Mouse (Mus musculus): ENCODE data around the gene Grm7.

Gene Grm7

GRCm38 (mm10) chr6:111368111-111368510 lies 722.7 kb downstream of the Grm7 start:
- in situ Hi-C loops (cut with MseI, MboI) = no loop called here

DNA sequence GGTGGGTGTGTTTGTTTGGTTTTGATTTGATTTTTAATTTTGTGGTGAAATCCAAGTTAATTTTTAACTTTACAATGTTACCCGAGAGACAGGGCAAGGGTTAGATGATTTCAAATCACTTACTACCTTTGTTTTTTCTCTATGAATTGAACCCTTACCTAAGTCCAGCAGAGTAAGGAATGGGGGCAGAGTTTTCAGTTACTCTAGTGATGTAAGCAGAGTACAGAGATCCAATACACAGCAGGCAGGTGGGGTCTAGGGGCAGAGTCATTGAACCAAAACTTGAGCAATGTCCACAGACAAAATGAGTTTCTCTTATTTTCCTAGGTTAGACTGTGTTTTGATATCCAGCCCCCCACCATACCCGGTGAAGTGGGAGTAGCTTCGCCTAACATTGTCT lies 723.2 kb downstream of the Grm7 start:
- in situ Hi-C loops (cut with MseI, MboI) = no loop called here

GRCm38 (mm10) chr6:111369013-111369412 lies 723.6 kb downstream of the Grm7 start:
- in situ Hi-C loops (cut with MseI, MboI) = no loop called here

DNA sequence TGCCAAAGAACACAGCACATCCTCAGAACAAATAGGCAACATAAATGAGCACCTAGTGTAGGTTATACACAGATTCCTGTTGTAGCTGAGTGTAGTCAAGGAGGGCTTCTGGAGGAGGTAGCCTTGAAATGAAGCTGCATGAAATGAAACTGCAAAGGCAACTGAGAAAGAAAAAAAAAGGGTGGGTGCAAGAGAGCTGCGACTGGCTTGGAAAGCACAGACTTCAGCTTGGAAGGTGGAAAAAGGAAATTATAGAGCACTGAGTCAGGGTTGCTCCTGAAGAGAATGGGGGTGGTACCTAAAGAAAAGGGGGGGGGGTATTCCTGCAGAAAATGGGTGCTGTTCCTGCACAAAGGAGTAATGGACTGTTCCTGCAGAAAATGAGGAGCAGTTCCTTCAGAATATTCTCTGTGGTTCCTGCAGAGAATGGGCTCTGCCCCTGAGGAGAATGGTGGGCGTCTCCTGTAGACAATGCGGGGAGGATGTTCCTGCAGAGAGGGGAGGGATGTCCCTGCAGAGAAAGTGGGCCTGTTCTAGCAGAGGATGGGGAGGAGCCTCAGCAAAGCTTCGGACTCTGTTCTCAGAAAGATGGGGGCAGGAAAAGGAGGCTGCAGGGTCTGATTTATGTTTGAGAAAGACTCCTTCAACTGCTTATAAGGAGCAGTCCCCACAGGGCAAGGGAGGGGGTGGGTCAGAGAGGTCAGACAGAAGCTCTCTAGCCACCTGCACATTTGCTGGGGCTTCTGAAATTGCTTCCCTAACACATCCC lies 726.4 kb downstream of the Grm7 start:
- in situ Hi-C loops (cut with MseI, MboI) = no loop called here

- in situ Hi-C loops (cut with MseI, MboI) = no loop called here
Observed at GRCm38 (mm10) chr6:111372626-111373380, 727.4 kb downstream of the Grm7 start.

- in situ Hi-C loops (cut with MseI, MboI) = no loop called here
Observed at GRCm38 (mm10) chr6:111380710-111381109, 735.3 kb downstream of the Grm7 start.

GRCm38 (mm10) chr6:111408750-111409149 lies 763.4 kb downstream of the Grm7 start:
- in situ Hi-C loops (cut with MseI, MboI) = no loop called here

- in situ Hi-C loops (cut with MseI, MboI) = no loop called here
Observed at GRCm38 (mm10) chr6:111424737-111425136, 779.4 kb downstream of the Grm7 start.

GRCm38 (mm10) chr6:111446228-111446627 lies 800.8 kb downstream of the Grm7 start:
- in situ Hi-C loops (cut with MseI, MboI) = no loop called here

- in situ Hi-C loops (cut with MseI, MboI) = no loop called here
Observed at GRCm38 (mm10) chr6:111447851-111448250, 802.5 kb downstream of the Grm7 start.

- in situ Hi-C loops (cut with MseI, MboI) = no loop called here
Observed at GRCm38 (mm10) chr6:111449054-111449783, 803.8 kb downstream of the Grm7 start.

DNA sequence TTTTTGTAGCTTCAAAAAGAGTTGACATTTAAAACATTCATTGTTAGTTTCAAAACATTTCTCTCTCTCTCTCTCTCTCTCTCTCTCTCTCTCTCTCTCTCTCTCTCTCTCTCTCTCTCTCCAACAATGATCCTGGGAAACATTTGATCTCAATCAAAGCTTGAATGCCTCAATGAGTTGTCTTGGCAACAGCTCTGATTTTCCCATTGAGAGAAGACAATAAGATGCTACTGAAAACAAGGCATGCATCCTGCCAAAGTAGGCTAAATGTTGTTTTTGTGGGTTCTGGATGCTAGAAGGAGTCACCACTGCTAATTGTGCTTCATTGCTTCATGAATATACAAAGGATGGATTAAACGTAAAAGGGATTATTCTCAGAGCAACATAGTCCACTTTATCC lies 836.5 kb downstream of the Grm7 start:
- in situ Hi-C loops (cut with MseI, MboI) = no loop called here

DNA sequence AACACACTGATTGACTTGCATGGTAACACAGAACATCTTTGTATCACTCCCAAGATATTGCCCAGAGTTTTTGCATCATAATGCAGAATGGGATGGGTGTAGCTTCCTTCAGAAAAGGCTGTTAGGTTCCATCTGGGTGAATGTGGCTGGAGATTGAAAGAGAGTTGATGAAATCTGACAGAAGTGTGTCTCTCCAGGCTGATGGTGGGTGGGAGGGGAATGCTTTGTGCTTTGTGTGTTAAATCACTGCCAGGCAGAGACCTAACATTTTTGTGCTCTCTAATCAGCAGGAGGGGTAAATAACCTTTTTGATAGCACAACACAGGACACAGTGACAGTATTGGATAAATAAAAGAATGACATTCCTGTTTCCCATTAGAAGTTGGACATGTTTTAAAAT lies 840.7 kb downstream of the Grm7 start:
- in situ Hi-C loops (cut with MseI, MboI) = no loop called here

DNA sequence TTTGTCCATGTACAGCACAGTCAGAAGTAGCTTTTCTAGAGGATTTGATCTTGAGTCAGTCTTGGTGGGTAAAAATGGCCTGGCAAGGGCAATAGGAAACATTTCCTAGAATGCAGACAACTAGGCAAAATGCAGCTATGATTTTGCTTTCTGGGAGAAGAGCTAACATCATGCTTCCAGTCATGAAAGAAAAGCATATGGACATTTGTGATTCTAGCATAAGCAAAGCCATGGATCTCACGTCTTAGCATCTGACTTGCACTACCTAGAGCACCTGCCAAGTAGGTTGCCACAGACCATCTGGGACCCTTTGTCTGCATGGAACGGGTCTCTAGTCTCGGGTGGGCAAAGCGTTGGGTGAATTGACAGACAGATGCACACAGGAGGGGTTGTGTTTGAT lies 842.2 kb downstream of the Grm7 start:
- in situ Hi-C loops (cut with MseI, MboI) = no loop called here

- in situ Hi-C loops (cut with MseI, MboI) = no loop called here
Observed at GRCm38 (mm10) chr6:111492166-111492565, 846.8 kb downstream of the Grm7 start.

GRCm38 (mm10) chr6:111499542-111499941 lies 854.2 kb downstream of the Grm7 start:
- in situ Hi-C loops (cut with MseI, MboI) = no loop called here

- in situ Hi-C loops (cut with MseI, MboI) = no loop called here
Observed at GRCm38 (mm10) chr6:111510768-111511459, 865.5 kb downstream of the Grm7 start.

- in situ Hi-C loops (cut with MseI, MboI) = no loop called here
Observed at GRCm38 (mm10) chr6:111512359-111512758, 867.0 kb downstream of the Grm7 start.

DNA sequence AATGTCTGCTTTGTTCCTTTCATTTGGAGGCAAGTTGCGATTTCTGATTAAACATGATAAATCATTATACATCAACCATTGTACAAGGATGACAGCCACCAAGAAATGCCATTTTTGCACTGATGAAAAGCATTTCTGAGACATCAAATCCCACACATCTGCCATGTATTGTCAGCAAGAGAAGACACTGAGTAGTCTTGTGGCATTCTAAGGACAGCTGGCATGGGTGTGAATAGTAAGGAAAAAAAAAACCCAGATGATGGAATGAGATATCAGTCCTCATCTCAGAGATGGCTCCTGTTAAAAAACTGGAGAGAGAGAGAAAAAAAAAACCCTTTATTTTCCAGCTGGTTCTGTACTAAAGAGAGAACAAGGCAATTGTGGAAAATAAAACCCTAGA lies 875.8 kb downstream of the Grm7 start:
- in situ Hi-C loops (cut with MseI, MboI) = no loop called here

DNA sequence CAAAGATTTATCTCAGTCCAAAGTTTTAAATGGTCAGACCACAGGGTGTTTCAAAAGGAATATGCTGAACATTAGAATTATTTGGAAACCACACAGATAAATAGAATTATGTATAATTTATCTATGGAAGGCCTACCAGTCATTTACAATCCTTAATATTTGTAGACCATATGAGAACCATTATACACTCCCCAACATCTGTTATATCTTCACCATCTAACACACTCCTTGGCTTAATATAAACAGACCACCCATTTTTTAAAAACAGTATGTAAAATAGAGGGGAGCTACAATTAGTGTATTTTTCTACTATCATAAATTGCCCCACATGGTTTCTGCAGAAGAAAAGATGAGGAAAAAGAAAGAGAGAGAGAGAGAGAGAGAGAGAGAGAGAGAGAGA lies 876.7 kb downstream of the Grm7 start:
- in situ Hi-C loops (cut with MseI, MboI) = no loop called here

DNA sequence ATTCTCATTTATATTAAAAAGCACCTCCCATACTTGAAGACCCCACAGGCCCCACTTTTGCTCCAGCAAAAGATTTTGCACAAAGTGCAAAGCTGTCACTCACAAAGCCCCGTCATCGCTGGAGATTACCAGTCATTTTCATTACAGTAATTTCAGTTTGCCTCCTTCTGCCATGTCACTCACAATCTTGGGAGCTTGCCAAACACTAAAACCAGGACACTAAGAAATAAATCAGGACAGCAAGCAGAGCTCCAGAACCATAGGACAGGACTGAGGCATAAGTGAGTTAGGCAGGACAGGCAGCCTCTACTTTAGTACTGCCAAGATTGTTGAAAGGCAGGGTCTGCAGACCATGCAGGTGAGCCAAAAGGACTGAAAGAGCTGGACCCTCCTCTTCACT lies 884.6 kb downstream of the Grm7 start:
- in situ Hi-C loops (cut with MseI, MboI) = no loop called here

- in situ Hi-C loops (cut with MseI, MboI) = no loop called here
Observed at GRCm38 (mm10) chr6:111558588-111558987, 913.2 kb downstream of the Grm7 start.

All from mouse trophoblast stem cell (cell line).